Mouse (Mus musculus): ENCODE results near the gene Mfap1b.

The Mfap1b gene

GRCm38 (mm10) chr2:121423166-121423565 is 50.7 kb downstream of the Mfap1b start:
- no peak for DNase-seq

- DNase-seq, result no peak
Observed at GRCm38 (mm10) chr2:121418476-121418875, 55.4 kb downstream of the Mfap1b start.

GRCm38 (mm10) chr2:121416356-121416755 is 57.5 kb downstream of the Mfap1b start:
- no peak for DNase-seq

- no peak for DNase-seq
Observed at GRCm38 (mm10) chr2:121415591-121415990, 58.3 kb downstream of the Mfap1b start.

GRCm38 (mm10) chr2:121415103-121415502 is 58.8 kb downstream of the Mfap1b start:
- no peak for DNase-seq

GRCm38 (mm10) chr2:121414139-121414685 is 59.7 kb downstream of the Mfap1b start:
- peak; percentile 50 for DNase-seq

GRCm38 (mm10) chr2:121413387-121414042 is 60.4 kb downstream of the Mfap1b start, which contains the start of the genes Pdia3 and Catsper2:
Gene Pdia3, plus strand, starts transcription at chr2:121413775.
Gene Catsper2, minus strand, starts transcription at chr2:121413792.
- peak; percentile 95 for DNase-seq

GRCm38 (mm10) chr2:121412843-121413386 is 61.0 kb downstream of the Mfap1b start:
- DNase-seq, result no peak
